ENCODE assay signal across 7 mouse cellular contexts in the genomic region with DNA sequence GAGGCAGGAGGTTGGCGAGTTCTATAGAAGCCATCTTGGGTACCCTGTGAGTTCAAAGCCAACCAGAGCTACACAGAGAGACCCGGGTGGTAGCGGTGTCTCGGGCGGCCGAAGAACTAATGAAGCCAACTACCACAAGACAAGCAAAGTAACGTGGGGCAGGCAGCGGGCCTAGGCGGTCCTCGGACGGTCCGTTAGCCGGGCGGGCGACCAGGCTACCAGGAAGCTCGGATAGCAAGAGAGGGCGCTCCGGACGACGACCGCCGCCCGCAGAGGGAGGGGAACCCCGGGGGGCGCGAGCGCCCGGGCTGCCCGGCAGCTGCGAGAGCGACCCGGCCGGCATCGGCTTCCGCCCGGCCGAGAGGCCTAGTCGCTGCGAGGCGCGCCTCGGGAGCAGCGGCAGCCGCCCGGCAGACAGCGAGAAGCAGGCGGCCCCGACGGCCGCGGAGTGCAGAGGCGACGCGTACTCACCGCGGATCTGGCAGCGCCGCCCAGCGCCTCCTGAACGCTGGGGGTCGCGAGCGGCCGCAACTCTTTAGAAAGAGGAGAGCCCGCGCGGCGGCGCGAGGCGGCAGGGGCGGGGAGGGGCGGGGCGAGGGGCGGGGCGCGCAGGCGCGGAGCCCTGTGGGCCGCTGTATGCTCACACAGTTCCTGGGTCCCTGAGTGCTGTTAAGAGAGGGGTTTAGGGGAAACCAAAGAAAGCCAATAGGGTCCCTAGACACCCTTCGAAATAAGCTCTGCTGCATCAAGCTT. TPM values are rescaled to one million over a fixed set of nuclear protein-coding genes. Genes with fewer than 3 reads are reported as not detected.
A peak's percentile ranks its signal among the peaks of the same experiment; 100 is the strongest.
DNase-seq lines count a peak whose midpoint lies in the region; TF ChIP-seq lines count a peak whose summit lies in the region.

A gene (minus strand): TSS at position 575 of the 753 bp plus-strand sequence.

- peak; percentile 92 for DNase-seq in adrenal gland, adult 2 months
- peak; percentile 38 to 73 for DNase-seq in gastrocnemius, adult 8-10 months (ENCODE audit: low spot score in 2 of 2)
- DNase-seq in hindlimb bud, embryonic 11.5 days (ENCODE audit: extremely low spot score, low read depth, low spot score) = peak; percentile 28
- DNase-seq in left cerebral cortex, postnatal 36 days (ENCODE audit: low spot score in 2 of 2) = peak; percentile 79 to 82
- DNase-seq in midbrain, embryonic 10.5 days (ENCODE audit: low spot score) = peak; percentile 92
- DNase-seq in right cerebral cortex, postnatal 36 days (ENCODE audit: low spot score in 2 of 2) = peak; percentile 71

- H3K27me3 ChIP-seq in midbrain, embryonic 10.5 days (ENCODE audit: low read depth, poor library complexity, severe bottlenecking) = no peaks in the 10 kb centered on the region

- no peaks in the 10 kb centered on the region for H3K9me3 ChIP-seq in midbrain, embryonic 10.5 days (replicated peaks)

- no peaks in the 10 kb centered on the region for H3K36me3 ChIP-seq in midbrain, embryonic 10.5 days

- intact Hi-C loops in left cerebral cortex, postnatal 36 days (cut with DNase I) = no loop called here

- peak within 1 kb of the TSS; percentile 47 for H3K4me3 ChIP-seq in cortical plate, adult 2 months (ENCODE audit: insufficient read depth, low read length)
- H3K4me3 ChIP-seq in midbrain, embryonic 10.5 days = peak within 1 kb of the TSS; percentile 87

- no peak for TF ChIP-seq CTCF in cortical plate, adult 2 months (IDR thresholded peaks at IDR 0.05; ENCODE audit: extremely low read depth, insufficient read depth, low read length)

- TF ChIP-seq POLR2A in cortical plate, adult 2 months (IDR thresholded peaks at IDR 0.05; ENCODE audit: extremely low read depth, insufficient read depth, low read length) = peak; percentile 75

- peak within 1 kb of the TSS; percentile 61; the same call in 1 of the 2 replicates for H3K27ac ChIP-seq in cortical plate, adult 2 months (ENCODE audit: insufficient read depth, low read length)
- peak within 1 kb of the TSS; percentile 95 for H3K27ac ChIP-seq in midbrain, embryonic 10.5 days (replicated peaks)

- under 1% methylated on average over 80 of the region's 81 CpGs for WGBS in midbrain, embryonic 10.5 days

- H3K4me1 ChIP-seq in cortical plate, adult 2 months (ENCODE audit: control insufficient read depth, insufficient read depth, low read length) = peaks cover 1% of the 10 kb centered on the region; the same call in 1 of the 2 replicates
- H3K4me1 ChIP-seq in midbrain, embryonic 10.5 days = peaks cover 20% of the 10 kb centered on the region

RNA-seq across cellular contexts. Expression of the gene that starts here (rescaled TPM):
- total RNA-seq in adrenal gland, adult 2 months (2021) = 10 to 100 TPM; 24.3 to 27.0 TPM
- polyA plus RNA-seq in adrenal gland, adult 2 months (2012; rRNA removed) = 0.84 and 1.3 TPM in 2 replicates
- 17.2 and 18.7 TPM in 2 replicates for polyA plus RNA-seq in cortical plate, adult 2 months (2012; rRNA removed)
- 10 to 100 TPM; 10.0 to 14.3 (median 12.3) TPM for total RNA-seq in gastrocnemius, adult 8-10 months (2022)
- 10 to 100 TPM; 16.6 to 22.2 TPM for total RNA-seq in left cerebral cortex, postnatal 36 days (2021)
- polyA plus RNA-seq in midbrain, embryonic 10.5 days (2016; fragmentation: Nextera tagmentation; extraction: Ambion mirVana) = 23.2 and 24.1 TPM in 2 replicates

Comparison
In these comparisons a context has a peak if more than half of its experiments do, and no peak if none do; other contexts are left out.
1. Peak in every context shown above with its lines: DNase-seq, H3K4me3 ChIP-seq and H3K27ac ChIP-seq.
2. DNase-seq: peak in every context shown above with its lines; median percentile 92 in adrenal gland, adult 2 months; 92 in midbrain, embryonic 10.5 days; 80 in left cerebral cortex, postnatal 36 days; 71 in right cerebral cortex, postnatal 36 days; 56 in gastrocnemius, adult 8-10 months; 28 in hindlimb bud, embryonic 11.5 days.